Mouse (Mus musculus): Measurements from ENCODE around the gene Arhgap25. TPM values are rescaled to one million over a fixed set of nuclear protein-coding genes. Genes with fewer than 3 reads are reported as not detected.
"Not testable (repeated sequence)": the region's sequence is repeated elsewhere in the genome, so short reads cannot be mapped to it uniquely, and the experiment has no call there.

Arhgap25 gene
- polyA plus RNA-seq, 1 experiment from 2014 or later = 1.6 TPM

DNA sequence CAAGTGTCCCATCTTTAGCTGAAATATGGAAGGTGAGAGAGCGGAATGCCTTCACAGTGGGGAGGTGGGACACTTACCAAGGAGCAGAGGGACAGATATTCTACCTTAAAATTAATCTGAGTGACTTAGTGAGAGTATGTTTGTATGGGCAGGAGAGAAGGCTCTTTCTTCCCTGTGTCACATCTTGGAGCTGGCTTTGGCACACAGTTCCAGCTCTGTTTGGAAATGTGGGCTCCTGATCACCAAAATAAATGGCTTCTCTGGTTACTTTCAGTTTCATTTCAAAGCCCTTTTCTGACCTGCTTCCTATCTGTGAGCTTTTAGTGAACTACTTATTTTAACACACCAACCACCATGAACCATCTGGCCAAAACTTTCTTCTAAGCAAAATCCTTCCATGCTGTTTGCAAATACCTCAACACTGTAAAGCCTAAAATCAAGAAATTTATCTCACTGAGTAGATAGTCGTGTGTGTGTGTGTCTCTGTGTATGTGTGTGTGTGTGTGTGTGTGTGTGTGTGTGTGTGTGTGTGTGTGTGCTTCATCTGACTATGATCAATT is 1.5 kb downstream of the Arhgap25 start:
- H3K4me3 ChIP-seq (replicated peaks) = no peak overlapping the region
- H3K27ac ChIP-seq = no peak overlapping the region
- WGBS = 90% methylated on average over 2 of the region's 2 CpGs
- H3K4me1 ChIP-seq = 0 out of 2 replicates have a peak, but pooled peaks cover 8% of the 10 kb centered on the region
- no peak overlapping the region for H3K4me2 ChIP-seq
- no peaks in the 10 kb centered on the region for H3K36me3 ChIP-seq (replicated peaks)
- no peak for ATAC-seq (ENCODE audit: low FRiP score)
- H3K9me3 ChIP-seq = no peaks in the 10 kb centered on the region
- no peak overlapping the region for H3K9ac ChIP-seq
- no peaks in the 10 kb centered on the region for H3K27me3 ChIP-seq

DNA sequence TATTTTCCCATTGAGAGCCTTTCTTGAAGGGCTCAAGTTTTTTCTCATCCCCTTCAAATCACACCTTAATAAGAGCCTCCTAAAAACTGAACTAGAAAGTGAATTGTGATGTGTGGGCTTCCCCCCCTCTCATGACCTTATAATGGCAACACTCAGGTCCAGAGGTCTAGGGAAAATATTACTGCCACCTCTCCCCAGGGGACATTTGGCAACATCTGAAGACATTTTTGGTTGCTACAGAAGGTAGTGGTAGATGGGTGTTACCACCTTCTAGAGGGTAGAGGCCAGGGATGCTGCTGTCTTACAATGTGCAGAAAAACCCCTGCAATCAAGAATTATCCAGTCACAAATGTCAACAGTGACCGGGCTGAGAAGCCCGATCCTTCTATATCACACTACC is 2.7 kb downstream of the Arhgap25 start:
- Histone ChIP-seq H3K36me3 (replicated peaks) (no peaks in the 10 kb centered on the region), H3K4me1 (0 out of 2 replicates have a peak, but pooled peaks cover 5% of the 10 kb centered on the region), H3K4me2 (no peak overlapping the region), H3K9ac (no peak overlapping the region), H3K27me3 (no peaks in the 10 kb centered on the region), H3K9me3 (no peaks in the 10 kb centered on the region), H3K4me3 (replicated peaks) (no peak overlapping the region), H3K27ac (no peak overlapping the region)
- no peak for ATAC-seq (ENCODE audit: low FRiP score)
- WGBS = 85% methylated on average over 2 of the region's 2 CpGs

DNA sequence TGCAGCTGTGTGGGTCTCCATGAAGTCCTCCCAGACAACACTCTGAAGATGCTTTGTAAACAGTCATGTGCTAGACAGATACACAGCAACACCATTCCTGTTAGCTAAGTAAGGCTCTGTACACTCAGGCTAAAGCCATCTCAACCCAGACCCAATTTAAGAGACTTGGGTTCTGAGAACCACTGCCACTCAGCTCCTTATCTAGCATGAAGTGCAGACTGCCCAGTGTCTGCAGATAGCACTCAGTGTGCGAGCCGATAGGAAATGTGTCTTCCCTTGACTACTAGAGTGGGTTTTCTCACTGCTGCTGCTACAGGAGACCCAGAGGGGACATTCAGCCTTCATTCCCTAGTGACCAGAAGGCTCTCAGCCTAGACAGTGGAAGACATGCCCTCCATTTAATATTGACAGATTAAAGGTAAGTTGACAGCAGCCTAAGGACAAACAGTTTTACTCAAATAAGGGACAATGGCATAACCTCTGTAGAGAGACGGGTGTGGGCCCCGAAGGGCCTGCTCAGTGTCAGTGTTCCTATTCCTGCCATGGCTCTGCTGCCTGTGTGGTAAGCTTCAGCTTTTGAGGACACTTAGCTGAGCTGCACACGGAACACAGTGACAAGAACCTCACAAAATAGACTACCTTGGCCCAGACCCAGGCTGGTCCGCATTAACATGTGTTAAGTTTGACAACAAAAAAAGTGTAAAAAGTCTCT is 5.1 kb downstream of the Arhgap25 start:
- H3K27me3 ChIP-seq = no peaks in the 10 kb centered on the region
- H3K9ac ChIP-seq = no peak overlapping the region
- H3K4me3 ChIP-seq (replicated peaks) = no peak overlapping the region
- H3K9me3 ChIP-seq = no peaks in the 10 kb centered on the region
- ATAC-seq (ENCODE audit: low FRiP score) = no peak
- no peak overlapping the region for H3K27ac ChIP-seq
- no peaks in the 10 kb centered on the region for H3K36me3 ChIP-seq (replicated peaks)
- peaks cover 11% of the 10 kb centered on the region for H3K4me1 ChIP-seq
- no peak overlapping the region for H3K4me2 ChIP-seq
- WGBS = 88% methylated on average over 6 of the region's 6 CpGs

DNA sequence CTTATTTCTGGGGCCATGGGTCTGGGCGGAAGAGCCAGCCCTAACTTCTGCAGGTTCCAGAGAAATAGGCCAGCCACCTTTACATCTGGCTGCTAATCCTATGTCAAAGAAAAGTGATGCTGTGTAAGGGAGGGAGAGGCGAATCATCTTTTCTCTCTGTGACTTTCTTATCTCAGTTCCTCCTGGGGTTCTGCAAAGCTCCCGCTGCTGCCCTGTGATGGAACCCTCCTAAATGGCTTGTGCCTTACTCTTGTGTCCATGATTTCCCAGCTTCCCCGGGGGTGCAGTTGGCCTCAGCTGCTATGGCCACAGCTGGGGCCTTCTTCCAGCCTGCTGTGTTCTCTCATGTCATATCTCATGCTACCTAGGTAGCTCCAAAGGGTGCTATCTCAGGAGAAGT is 5.7 kb downstream of the Arhgap25 start:
- Histone ChIP-seq H3K27me3 (no peaks in the 10 kb centered on the region), H3K4me1 (peaks cover 9% of the 10 kb centered on the region), H3K27ac (no peak overlapping the region), H3K9ac (no peak overlapping the region), H3K4me3 (replicated peaks) (no peak overlapping the region), H3K4me2 (no peak overlapping the region), H3K9me3 (no peaks in the 10 kb centered on the region), H3K36me3 (replicated peaks) (no peaks in the 10 kb centered on the region)
- WGBS = 90% methylated on average over 4 of the region's 4 CpGs
- ATAC-seq (ENCODE audit: low FRiP score) = no peak

DNA sequence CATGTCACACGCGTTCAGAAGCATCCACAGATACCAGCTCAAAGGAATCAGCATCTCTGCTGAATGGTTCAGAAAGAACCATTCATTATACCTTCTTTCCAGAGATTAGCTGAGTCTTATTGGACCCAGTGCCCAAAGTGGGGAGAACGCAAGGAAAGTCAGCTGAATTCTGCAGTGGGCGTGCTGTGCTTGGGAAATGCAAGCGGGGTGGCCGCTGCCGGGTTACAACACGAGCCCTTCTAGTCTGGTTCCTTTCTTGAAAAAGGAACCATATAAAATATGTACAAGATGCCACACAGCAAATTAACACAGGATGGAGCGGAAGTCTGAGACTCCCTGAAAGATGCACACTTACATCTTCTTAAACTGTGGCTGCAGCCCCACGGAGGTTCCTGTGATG is 7.9 kb downstream of the Arhgap25 start:
- no peak overlapping the region for H3K9ac ChIP-seq
- H3K4me2 ChIP-seq = no peak overlapping the region
- no peak overlapping the region for H3K4me3 ChIP-seq (replicated peaks)
- H3K27ac ChIP-seq = no peak overlapping the region
- no peak for ATAC-seq (ENCODE audit: low FRiP score)
- H3K27me3 ChIP-seq = no peaks in the 10 kb centered on the region
- no peaks in the 10 kb centered on the region for H3K9me3 ChIP-seq
- H3K36me3 ChIP-seq (replicated peaks) = no peaks in the 10 kb centered on the region
- peaks cover 9% of the 10 kb centered on the region for H3K4me1 ChIP-seq
- 91% methylated on average over 10 of the region's 10 CpGs for WGBS

DNA sequence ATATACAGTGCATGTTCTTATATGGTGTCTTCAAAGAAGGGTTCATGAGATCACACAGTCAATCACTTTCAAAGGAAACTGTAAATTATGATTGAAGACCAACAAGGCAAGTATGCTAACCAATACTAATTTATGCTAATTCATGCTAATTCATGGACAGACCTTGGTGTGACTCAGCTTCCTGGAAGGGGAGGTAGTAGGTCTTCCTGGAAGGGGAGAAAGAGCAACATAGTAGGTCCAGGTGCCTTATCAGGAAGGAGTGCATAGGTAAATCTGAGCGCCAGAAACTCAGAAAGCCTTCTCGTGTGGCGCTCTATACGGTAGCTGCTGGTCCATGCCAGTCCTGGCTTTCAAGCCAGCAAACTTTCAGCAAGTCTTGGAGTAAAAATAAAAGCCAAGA is 8.8 kb downstream of the Arhgap25 start:
- ATAC-seq (ENCODE audit: low FRiP score) = no peak
- H3K9me3 ChIP-seq = no peaks in the 10 kb centered on the region
- no peak overlapping the region for H3K9ac ChIP-seq
- H3K4me3 ChIP-seq (replicated peaks) = no peak overlapping the region
- H3K27ac ChIP-seq = no peak overlapping the region
- WGBS = 92% methylated on average over 4 of the region's 4 CpGs
- H3K36me3 ChIP-seq (replicated peaks) = no peaks in the 10 kb centered on the region
- H3K4me2 ChIP-seq = no peak overlapping the region
- peaks cover 9% of the 10 kb centered on the region for H3K4me1 ChIP-seq
- no peaks in the 10 kb centered on the region for H3K27me3 ChIP-seq

DNA sequence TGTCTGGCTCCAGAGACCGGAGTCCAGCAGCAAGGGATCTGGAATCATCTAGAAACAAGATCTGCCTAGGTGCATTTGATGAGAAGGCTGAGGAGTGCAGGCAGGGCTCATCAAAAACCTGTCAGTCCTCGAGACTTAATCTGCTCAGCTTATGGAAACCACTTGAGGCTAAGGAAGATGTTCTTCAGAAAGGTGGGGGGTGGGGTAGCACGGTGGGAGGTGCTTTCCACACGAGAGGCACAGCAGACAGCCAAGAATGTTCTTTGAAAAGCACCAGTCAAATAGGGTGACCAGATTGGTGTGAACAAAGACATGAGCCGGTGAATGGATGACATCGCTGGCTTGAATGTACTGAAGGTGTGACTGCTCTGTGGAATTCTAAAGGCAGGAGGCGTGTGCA is 9.3 kb downstream of the Arhgap25 start:
- H3K4me2 ChIP-seq = no peak overlapping the region
- no peaks in the 10 kb centered on the region for H3K27me3 ChIP-seq
- no peak overlapping the region for H3K9ac ChIP-seq
- no peaks in the 10 kb centered on the region for H3K9me3 ChIP-seq
- H3K36me3 ChIP-seq (replicated peaks) = no peaks in the 10 kb centered on the region
- WGBS = 50% methylated on average over 7 of the region's 7 CpGs
- peaks cover 9% of the 10 kb centered on the region for H3K4me1 ChIP-seq
- H3K27ac ChIP-seq = no peak overlapping the region
- no peak overlapping the region for H3K4me3 ChIP-seq (replicated peaks)
- ATAC-seq (ENCODE audit: low FRiP score) = no peak

DNA sequence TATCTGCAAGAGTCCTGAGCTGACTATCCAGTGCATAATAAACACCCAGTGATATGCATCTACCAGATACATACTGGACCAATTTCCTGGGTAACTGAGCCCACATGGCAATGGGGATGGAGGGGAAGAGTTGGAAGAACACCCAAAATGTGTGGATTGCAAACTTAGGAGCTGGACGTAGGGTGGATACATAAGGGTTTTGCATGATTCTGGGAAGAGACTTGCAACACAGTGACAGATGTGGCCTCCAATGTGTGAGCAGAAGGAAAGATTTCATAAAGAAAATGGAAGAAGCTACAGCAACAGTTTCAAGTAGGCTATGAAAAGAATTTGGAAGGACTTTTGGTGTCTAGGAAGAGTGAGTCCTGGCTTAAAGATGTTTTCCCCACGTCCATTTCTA is 10.0 kb downstream of the Arhgap25 start:
- no peaks in the 10 kb centered on the region for H3K36me3 ChIP-seq (replicated peaks)
- H3K27me3 ChIP-seq = no peaks in the 10 kb centered on the region
- no peak overlapping the region for H3K4me3 ChIP-seq (replicated peaks)
- no peaks in the 10 kb centered on the region for H3K9me3 ChIP-seq
- H3K9ac ChIP-seq = no peak overlapping the region
- no peak overlapping the region for H3K27ac ChIP-seq
- WGBS = 83% methylated on average over 2 of the region's 2 CpGs
- no peak overlapping the region for H3K4me2 ChIP-seq
- H3K4me1 ChIP-seq = peaks cover 9% of the 10 kb centered on the region
- ATAC-seq (ENCODE audit: low FRiP score) = no peak

DNA sequence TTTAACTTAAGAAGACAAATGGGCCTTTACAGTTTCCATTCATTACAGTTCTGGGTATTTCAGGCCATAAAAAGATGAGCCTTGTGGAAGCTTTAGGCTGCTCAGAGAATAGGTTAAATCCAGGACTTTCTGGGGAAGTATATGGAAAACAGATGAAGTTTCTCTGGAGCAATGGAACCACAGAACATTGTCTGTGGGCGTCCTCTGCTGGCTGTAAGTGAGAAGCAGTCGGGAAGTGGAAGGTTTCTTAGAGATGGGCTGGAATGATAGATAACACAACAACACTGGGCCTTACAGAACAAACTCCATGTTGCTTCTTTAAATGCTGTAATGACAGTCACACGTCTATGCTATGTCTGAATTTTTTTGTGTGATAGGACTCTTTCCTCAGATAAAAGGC is 10.8 kb downstream of the Arhgap25 start:
- Histone ChIP-seq H3K27me3 (no peaks in the 10 kb centered on the region), H3K9me3 (no peaks in the 10 kb centered on the region), H3K4me2 (no peak overlapping the region), H3K4me3 (replicated peaks) (no peak overlapping the region), H3K27ac (no peak overlapping the region), H3K9ac (no peak overlapping the region), H3K4me1 (peaks cover 9% of the 10 kb centered on the region), H3K36me3 (replicated peaks) (no peaks in the 10 kb centered on the region)
- ATAC-seq (ENCODE audit: low FRiP score) = no peak
- 40% methylated on average over 3 of the region's 3 CpGs for WGBS

DNA sequence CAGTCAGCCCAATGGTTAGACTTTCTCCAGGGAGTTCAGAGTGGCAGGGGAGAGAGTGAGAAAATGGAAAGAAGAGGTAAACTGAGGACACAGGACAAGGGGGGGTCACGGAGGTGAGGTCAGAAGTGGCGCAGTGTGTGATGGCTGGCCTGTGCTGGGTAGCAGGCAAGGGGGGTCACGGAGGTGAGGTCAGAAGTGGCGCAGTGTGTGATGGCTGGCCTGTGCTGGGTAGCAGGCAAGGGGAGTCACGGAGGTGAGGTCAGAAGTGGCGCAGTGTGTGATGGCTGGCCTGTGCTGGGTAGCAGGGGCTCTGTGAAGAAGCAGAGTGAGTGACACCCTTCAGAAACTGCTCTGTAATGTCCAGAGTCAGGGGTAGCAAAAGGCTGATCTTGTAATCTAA is 11.4 kb downstream of the Arhgap25 start:
- 78% methylated on average over 6 of the region's 6 CpGs for WGBS
- not testable (repeated sequence) for H3K27ac ChIP-seq; H3K4me3 ChIP-seq (replicated peaks); H3K9me3 ChIP-seq; H3K27me3 ChIP-seq; H3K4me1 ChIP-seq; ATAC-seq (ENCODE audit: low FRiP score); H3K36me3 ChIP-seq (replicated peaks); H3K4me2 ChIP-seq; H3K9ac ChIP-seq

DNA sequence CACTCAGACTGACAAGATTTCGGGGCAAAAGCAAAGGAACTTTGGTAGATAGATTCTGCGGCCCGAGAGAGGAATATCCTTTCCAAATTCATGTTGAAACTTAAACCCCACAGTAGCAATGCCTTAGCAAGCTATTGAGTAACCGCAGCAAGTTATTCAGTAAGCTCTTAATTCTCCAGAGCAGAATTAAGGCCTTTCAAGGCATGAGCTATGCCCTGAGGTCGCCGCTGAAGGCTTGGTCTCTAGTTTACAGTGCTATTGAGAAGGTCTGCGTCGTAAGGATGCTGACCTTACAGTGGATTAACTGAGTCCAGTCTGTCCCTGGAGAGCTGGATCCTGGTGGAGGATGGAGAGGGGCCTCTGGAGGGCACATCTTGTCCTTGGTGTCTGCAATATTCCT is 12.5 kb downstream of the Arhgap25 start:
- no peak overlapping the region for H3K4me2 ChIP-seq
- H3K36me3 ChIP-seq (replicated peaks) = no peaks in the 10 kb centered on the region
- H3K27ac ChIP-seq = no peak overlapping the region
- 91% methylated on average over 8 of the region's 8 CpGs for WGBS
- no peaks in the 10 kb centered on the region for H3K27me3 ChIP-seq
- no peak overlapping the region for H3K4me3 ChIP-seq (replicated peaks)
- ATAC-seq (ENCODE audit: low FRiP score) = no peak
- H3K9ac ChIP-seq = no peak overlapping the region
- H3K4me1 ChIP-seq = peaks cover 9% of the 10 kb centered on the region
- no peaks in the 10 kb centered on the region for H3K9me3 ChIP-seq

DNA sequence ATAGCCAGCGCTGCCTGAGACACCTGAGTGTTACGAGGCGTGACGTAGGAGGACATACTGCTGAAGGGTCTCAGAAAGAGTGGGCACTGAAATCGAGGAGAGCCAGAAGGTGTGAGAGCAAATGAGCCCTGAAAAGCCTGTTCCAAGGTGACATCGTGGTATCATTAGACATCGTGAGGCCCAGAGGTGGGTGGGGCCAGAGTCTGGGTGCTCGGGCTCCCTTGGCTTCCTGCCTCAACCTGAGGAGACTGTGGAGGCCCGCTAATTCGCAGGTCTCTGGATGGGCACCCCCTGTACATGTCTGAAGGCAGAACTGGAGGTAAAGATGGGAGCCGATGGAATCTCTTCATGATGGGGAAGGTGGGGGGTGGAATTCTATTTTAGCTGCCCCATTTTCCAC is 13.2 kb downstream of the Arhgap25 start:
- 95% methylated on average over 11 of the region's 11 CpGs for WGBS
- Histone ChIP-seq H3K4me3 (replicated peaks) (no peak overlapping the region), H3K27ac (no peak overlapping the region), H3K27me3 (no peaks in the 10 kb centered on the region), H3K36me3 (replicated peaks) (no peaks in the 10 kb centered on the region), H3K9ac (no peak overlapping the region), H3K9me3 (no peaks in the 10 kb centered on the region), H3K4me2 (no peak overlapping the region), H3K4me1 (peaks cover 9% of the 10 kb centered on the region)
- no peak for ATAC-seq (ENCODE audit: low FRiP score)

DNA sequence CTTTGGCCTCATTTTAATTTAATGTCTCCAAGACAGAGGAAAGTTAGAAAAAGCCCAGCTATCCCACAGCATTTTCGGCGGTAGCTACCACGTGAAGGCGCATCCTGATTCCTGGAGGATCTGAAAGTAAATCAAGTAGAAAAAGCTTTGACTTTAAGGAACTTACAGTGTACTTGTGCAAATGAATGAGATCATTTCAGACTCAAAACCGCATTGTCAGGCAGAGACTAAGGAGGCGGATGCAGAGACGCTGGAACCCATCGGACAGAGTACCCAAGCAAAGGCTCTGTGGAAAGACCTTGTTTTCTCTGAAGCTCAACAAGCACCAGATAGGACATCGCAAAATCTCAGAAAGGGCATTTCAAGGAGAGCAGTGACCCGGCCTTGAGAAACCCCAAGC is 14.4 kb downstream of the Arhgap25 start:
- Histone ChIP-seq H3K27me3 (no peaks in the 10 kb centered on the region), H3K9me3 (no peaks in the 10 kb centered on the region), H3K4me1 (peaks cover 1% of the 10 kb centered on the region; the same call in 1 of the 2 replicates), H3K4me3 (replicated peaks) (no peak overlapping the region), H3K4me2 (no peak overlapping the region), H3K36me3 (replicated peaks) (no peaks in the 10 kb centered on the region), H3K27ac (no peak overlapping the region), H3K9ac (no peak overlapping the region)
- WGBS = 96% methylated on average over 10 of the region's 10 CpGs
- ATAC-seq (ENCODE audit: low FRiP score) = no peak
